Mouse (Mus musculus) CH12.LX (cell line): Measurements from ENCODE around the gene Far2. TPM values are rescaled to one million over a fixed set of nuclear protein-coding genes. Genes with fewer than 3 reads are reported as not detected.

ENCODE experiments used
- DNase-seq: peaks from one replicate; pipeline ENCODE4 v3.0.0-alpha.2; 2013; ENCODE audit errors: extremely low read depth
- H3K27ac ChIP-seq: 2 replicates; pipeline ENCODE4 v1.5.1; 2012; ENCODE audit warnings: low read depth, mild to moderate bottlenecking, control low read depth, moderate library complexity; ENCODE audit not compliant: insufficient read depth
- H3K27me3 ChIP-seq: replicated peaks from 2 replicates; pipeline ENCODE3; 2012; ENCODE audit warnings: inconsistent platforms
- H3K36me3 ChIP-seq, 2 experiments: replicated peaks in 1 of 2; 2 replicates each; pipeline versions ENCODE3 to v1.6.1; 2012; ENCODE audit warnings: inconsistent platforms in 1 of 2, low read length in 1 of 2, mild to moderate bottlenecking in 1 of 2, mixed read lengths in 1 of 2, moderate library complexity in 1 of 2; ENCODE audit not compliant: control insufficient read depth in 1 of 2, insufficient read depth in 1 of 2
- H3K4me1 ChIP-seq, 2 experiments: 2 replicates each; pipeline ENCODE4 v1.6.1; 2012; ENCODE audit warnings: inconsistent platforms in 1 of 2, moderate library complexity in 1 of 2; ENCODE audit not compliant: insufficient read depth in 2 of 2, control insufficient read depth in 1 of 2
- H3K4me2 ChIP-seq: 2 replicates; pipeline ENCODE4 v1.6.1; 2012; ENCODE audit warnings: low read depth, mild to moderate bottlenecking, control low read depth; ENCODE audit not compliant: poor library complexity, insufficient read depth, severe bottlenecking
- H3K4me3 ChIP-seq, 3 experiments: fragments of 150-350 bp in 1 of 3; sonication (generic) in 1 of 3; replicated peaks in 1 of 3; 2 replicates each; pipeline versions ENCODE3 to v1.5.1; 2011 to 2012; ENCODE audit warnings: low read depth in 2 of 3, low read length in 2 of 3, mild to moderate bottlenecking in 2 of 3, moderate library complexity in 2 of 3, control low read depth in 1 of 3, improper control_type of control experiment in 1 of 3, inconsistent platforms in 1 of 3, mixed read lengths in 1 of 3; ENCODE audit not compliant: poor library complexity in 1 of 3
- H3K79me2 ChIP-seq: replicated peaks from 2 replicates; pipeline ENCODE4 v1.6.1; 2012; ENCODE audit warnings: mild to moderate bottlenecking, moderate library complexity; ENCODE audit not compliant: control insufficient read depth, poor library complexity, insufficient read depth, severe bottlenecking; ENCODE audit errors: extremely low read depth
- H3K9ac ChIP-seq: 2 replicates; pipeline ENCODE4 v1.6.1; 2012; ENCODE audit warnings: low read depth, mild to moderate bottlenecking, control low read depth, moderate library complexity; ENCODE audit not compliant: insufficient read depth
- H3K9me3 ChIP-seq: replicated peaks from 2 replicates; pipeline ENCODE3; 2012; ENCODE audit warnings: low read length, inconsistent platforms, mixed read lengths
- CTCF ChIP-seq, 2 experiments: IDR thresholded peaks in 1 of 2; conservative IDR thresholded peaks in 1 of 2; 2 replicates each; pipeline ENCODE4 v1.5.1; 2011 to 2012; ENCODE audit warnings: low read depth in 2 of 2, low read length in 2 of 2, improper control_type of control experiment in 1 of 2, inconsistent platforms in 1 of 2, mild to moderate bottlenecking in 1 of 2, moderate library complexity in 1 of 2
- HCFC1 ChIP-seq: IDR thresholded peaks from 2 replicates; pipeline ENCODE4 v1.6.1; 2012; ENCODE audit warnings: low read depth, mild to moderate bottlenecking, inconsistent platforms, low read length, improper control_type of control experiment
- MAFK ChIP-seq: IDR thresholded peaks from 2 replicates; pipeline ENCODE4 v1.6.1; 2011; ENCODE audit warnings: low read length, improper control_type of control experiment; ENCODE audit not compliant: insufficient replicate concordance
- MEF2A ChIP-seq: IDR thresholded peaks from 2 replicates; pipeline ENCODE4 v1.6.1; 2014; ENCODE audit warnings: low read depth, mild to moderate bottlenecking, inconsistent platforms, low read length, improper control_type of control experiment, borderline replicate concordance
- NELFE ChIP-seq: IDR thresholded peaks from 2 replicates; pipeline ENCODE4 v1.6.1; 2011; ENCODE audit warnings: low read depth, low read length, improper control_type of control experiment
- NRF1 ChIP-seq: IDR thresholded peaks from 2 replicates; pipeline ENCODE4 v1.6.1; 2014; ENCODE audit warnings: low read depth, mild to moderate bottlenecking, inconsistent platforms, low read length, improper control_type of control experiment, moderate library complexity
- RAD21 ChIP-seq: IDR thresholded peaks from 2 replicates; pipeline ENCODE4 v1.6.1; 2011; ENCODE audit warnings: low read depth, mild to moderate bottlenecking, low read length, improper control_type of control experiment, moderate library complexity
- RCOR1 ChIP-seq: conservative IDR thresholded peaks from 2 replicates; pipeline ENCODE4 v1.6.1; 2012; ENCODE audit warnings: low read depth, mild to moderate bottlenecking, inconsistent platforms, low read length, improper control_type of control experiment
- SMC3 ChIP-seq: IDR thresholded peaks from 2 replicates; pipeline ENCODE4 v1.6.1; 2011; ENCODE audit warnings: low read depth, low read length, improper control_type of control experiment
- TBP ChIP-seq: conservative IDR thresholded peaks from 2 replicates; pipeline ENCODE4 v1.6.1; 2011; ENCODE audit warnings: low read depth, low read length, improper control_type of control experiment
- USF1 ChIP-seq: IDR thresholded peaks from 2 replicates; pipeline ENCODE4 v1.6.1; 2014; ENCODE audit warnings: low read depth, mild to moderate bottlenecking, inconsistent platforms, low read length, improper control_type of control experiment
- ZC3H11A ChIP-seq: IDR thresholded peaks from 2 replicates; pipeline ENCODE4 v1.6.1; 2012; ENCODE audit warnings: low read depth, mild to moderate bottlenecking, inconsistent platforms, low read length, improper control_type of control experiment
- ZKSCAN1 ChIP-seq: IDR thresholded peaks from 2 replicates; pipeline ENCODE4 v1.6.1; 2012; ENCODE audit warnings: low read depth, inconsistent platforms, low read length, improper control_type of control experiment, borderline replicate concordance
- ZNF384 ChIP-seq: IDR thresholded peaks from 2 replicates; pipeline ENCODE4 v1.6.1; 2012; ENCODE audit warnings: low read depth, low read length, improper control_type of control experiment, inconsistent platforms
- dilution Hi-C: fragments of 300-500 bp; cut with MboI; formaldehyde crosslinking; loops from 2 replicates; pipeline ENCODE4 v1.14.3; 2020; ENCODE audit warnings: low sequenced_read_pairs; ENCODE audit not compliant: extremely low pct_unique_long_range_greater_than_20kb, extremely low pct_ligation_motif_present
- in situ Hi-C: fragments of 300-500 bp; cut with MboI; formaldehyde crosslinking; loops from 3 replicates; pipeline ENCODE4 v1.14.3; 2019; ENCODE audit warnings: low sequenced_read_pairs, low pct_ligation_motif_present, low pct_unique_long_range_greater_than_20kb, mixed read lengths
- polyA plus RNA-seq: library from polyadenylated mRNA; unstranded; fragments of >175 nt; gene quantifications from 2 replicates; pipeline ENCODE4 v1.2.1, GENCODE M21; 2012; ENCODE audit warnings: low read depth; ENCODE audit not compliant: insufficient read length
- total RNA-seq, 2 experiments: library from RNA; depleted of rRNA; stranded (reverse); fragments of 300-350 nt in 1 of 2; fragments of >200 nt in 1 of 2; gene quantifications; 2 replicates each; pipeline ENCODE4 v1.2.3; 2012 to 2014

The Far2 gene
- total and polyA plus RNA-seq, 3 experiments = 0.51 to 1.6 TPM; not detected in 1

DNA sequence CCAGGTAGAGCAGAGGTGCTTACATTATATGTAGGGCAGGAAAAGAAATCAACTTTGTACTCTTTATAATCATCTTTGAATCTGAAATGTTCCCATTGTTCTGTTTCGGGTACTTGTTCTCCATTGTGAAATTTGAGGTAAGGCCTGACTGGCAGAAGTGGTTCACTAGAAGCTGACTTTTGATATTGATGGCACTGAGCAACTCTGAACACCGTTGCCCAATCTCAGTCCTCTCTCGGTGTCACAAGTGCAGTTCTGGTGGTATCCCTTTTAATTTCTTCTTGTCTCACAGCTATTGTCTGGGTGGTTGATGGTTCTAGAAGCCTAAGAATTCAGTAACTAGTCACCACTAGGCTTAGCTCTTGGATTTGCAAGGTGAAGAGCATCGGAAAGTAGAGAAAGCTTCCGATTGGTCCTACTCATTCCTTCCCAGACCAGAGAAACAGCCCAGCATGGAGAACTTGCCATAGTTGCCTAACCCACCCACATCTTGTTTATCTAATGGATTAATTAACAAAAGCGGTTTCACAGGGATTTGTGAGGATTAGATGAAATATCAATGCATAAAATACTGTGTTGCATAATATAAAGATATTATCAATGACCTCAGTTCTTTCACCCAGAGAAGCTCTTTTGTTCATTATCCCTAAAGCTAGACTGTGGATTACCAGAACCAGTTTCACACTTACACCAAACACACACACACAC is 92.4 kb downstream of the Far2 start:
- Histone ChIP-seq H3K4me3 (no peak overlapping the region), H3K4me1 (0 out of 4 replicates have a peak, but pooled peaks cover 0 to 2% of the 10 kb centered on the region in 2 experiments), H3K27me3 (peaks cover 3% of the 10 kb centered on the region), H3K27ac (no peak overlapping the region), H3K36me3 (no peaks in the 10 kb centered on the region), H3K4me2 (no peak overlapping the region), H3K9ac (no peak overlapping the region), H3K9me3 (peaks cover 2% of the 10 kb centered on the region), H3K79me2 (no peaks in the 10 kb centered on the region)
- no peak for DNase-seq
- dilution Hi-C loops (no loop called here), in situ Hi-C loops (no loop called here)
- TF ChIP-seq MEF2A (no peak), SMC3 (no peak), HCFC1 (no peak), TBP (no peak), RAD21 (no peak), NELFE (no peak), RCOR1 (no peak), NRF1 (no peak), USF1 (no peak), ZNF384 (no peak), ZKSCAN1 (no peak), MAFK (no peak), ZC3H11A (no peak)

DNA sequence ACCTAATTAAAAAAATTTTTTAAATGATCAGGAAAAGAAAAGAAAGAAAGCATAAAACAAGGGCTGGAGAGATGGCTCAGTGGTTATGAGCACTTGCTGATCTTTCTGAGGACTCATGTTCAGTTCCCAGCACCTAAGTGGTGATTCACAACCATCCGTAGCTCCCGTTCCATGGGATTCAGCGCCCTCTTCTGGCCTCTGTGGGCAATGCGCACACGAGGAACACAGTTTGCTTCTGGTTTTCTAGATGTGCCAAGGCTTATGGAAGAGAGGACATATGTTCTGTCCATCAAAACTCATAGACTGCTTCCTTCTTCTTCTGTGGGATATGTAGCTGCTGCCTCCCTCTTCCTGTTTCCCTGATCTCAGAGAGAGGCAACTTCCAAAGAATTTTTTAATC is 94.8 kb downstream of the Far2 start:
- Histone ChIP-seq H3K27ac (no peak overlapping the region), H3K4me2 (no peak overlapping the region), H3K9ac (no peak overlapping the region), H3K4me3 (no peak overlapping the region), H3K9me3 (peaks cover 2% of the 10 kb centered on the region), H3K36me3 (no peaks in the 10 kb centered on the region), H3K79me2 (no peaks in the 10 kb centered on the region), H3K4me1 (no peaks in the 10 kb centered on the region), H3K27me3 (peaks cover 3% of the 10 kb centered on the region)
- TF ChIP-seq CTCF (conservative IDR thresholded peaks at IDR 0.05 in 1 of 2, IDR thresholded peaks at IDR 0.05 in 1 of 2; ENCODE audit: low read depth in 2 of 2, low read length in 2 of 2) (no peak), ZNF384 (no peak)
- in situ Hi-C loops (no loop called here), dilution Hi-C loops (no loop called here)
- DNase-seq = no peak
